Mouse (Mus musculus) forebrain, embryonic 10.5 days (tissue): Measurements from ENCODE around the gene Mcm6. TPM values are rescaled to one million over a fixed set of nuclear protein-coding genes. Genes with fewer than 3 reads are reported as not detected.
"Not testable (repeated sequence)": the region's sequence is repeated elsewhere in the genome, so short reads cannot be mapped to it uniquely, and the experiment has no call there.

Source experiments
- DNase-seq: peaks from one replicate; pipeline ENCODE4 v3.0.0-alpha.2; 2017; ENCODE audit warnings: low spot score; ENCODE audit errors: extremely low spot score
- H3K27ac ChIP-seq: fragments of 300-500 bp; sonication (generic); 2 replicates; pipeline ENCODE4 v1.5.1; 2016; ENCODE audit warnings: mild to moderate bottlenecking
- H3K27me3 ChIP-seq: fragments of 300-500 bp; sonication (generic); 2 replicates; pipeline ENCODE4 v1.6.1; 2016; ENCODE audit warnings: mild to moderate bottlenecking; ENCODE audit not compliant: poor library complexity, severe bottlenecking
- H3K36me3 ChIP-seq: fragments of 300-500 bp; sonication (generic); replicated peaks from 2 replicates; pipeline ENCODE4 v1.6.1; 2016; ENCODE audit warnings: mild to moderate bottlenecking, moderate library complexity
- H3K4me1 ChIP-seq: fragments of 300-500 bp; sonication (generic); 2 replicates; pipeline ENCODE4 v1.6.1; 2016
- H3K4me3 ChIP-seq: fragments of 300-500 bp; sonication (generic); 2 replicates; pipeline ENCODE4 v1.5.1; 2016; ENCODE audit warnings: mild to moderate bottlenecking, moderate library complexity
- H3K9me3 ChIP-seq: fragments of 300-500 bp; sonication (generic); 2 replicates; pipeline ENCODE4 v1.6.1; 2016; ENCODE audit warnings: mild to moderate bottlenecking, moderate library complexity
- WGBS: fragments of 180-500 bp; shearing (Covaris S2); methylation state at CpG from one replicate; pipeline ENCODE4 v1.1.7; 2016; 5-methylcytosine and 5-hydroxymethylcytosine counted together
- polyA plus RNA-seq: library from polyadenylated mRNA; unstranded; fragments of >200 nt; fragmentation: Nextera tagmentation; extraction: Ambion mirVana; gene quantifications from 2 replicates; pipeline ENCODE4 v1.2.1, GENCODE M21; 2016

The Mcm6 gene
- polyA plus RNA-seq, 1 experiment from 2014 or later: 378 TPM

DNA sequence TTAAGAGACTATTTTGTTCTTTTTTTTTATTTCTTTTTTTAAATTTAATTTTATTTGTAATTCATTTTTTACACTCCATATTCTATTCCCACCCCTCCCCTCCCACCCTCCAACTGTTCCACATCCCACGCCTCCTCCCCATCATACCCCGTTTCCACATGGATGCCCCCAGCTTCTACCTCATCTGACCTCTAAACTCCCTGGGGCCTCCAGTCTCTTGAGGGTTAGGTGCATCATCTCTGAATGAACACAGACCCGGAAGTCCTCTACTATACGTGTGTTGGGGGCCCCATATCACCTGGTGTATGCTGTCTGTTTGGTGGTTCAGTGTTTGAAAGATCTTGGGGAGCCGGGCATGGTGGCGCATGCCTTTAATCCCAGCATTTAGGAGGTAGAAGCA is 40.2 kb downstream of the Mcm6 start:
- H3K9me3 ChIP-seq, H3K4me1 ChIP-seq, DNase-seq, H3K27ac ChIP-seq, H3K27me3 ChIP-seq, H3K4me3 ChIP-seq: not testable (repeated sequence)
- WGBS: 92% methylated on average over 6 of the region's 6 CpGs
- H3K36me3 ChIP-seq: peaks cover 24% of the 10 kb centered on the region

DNA sequence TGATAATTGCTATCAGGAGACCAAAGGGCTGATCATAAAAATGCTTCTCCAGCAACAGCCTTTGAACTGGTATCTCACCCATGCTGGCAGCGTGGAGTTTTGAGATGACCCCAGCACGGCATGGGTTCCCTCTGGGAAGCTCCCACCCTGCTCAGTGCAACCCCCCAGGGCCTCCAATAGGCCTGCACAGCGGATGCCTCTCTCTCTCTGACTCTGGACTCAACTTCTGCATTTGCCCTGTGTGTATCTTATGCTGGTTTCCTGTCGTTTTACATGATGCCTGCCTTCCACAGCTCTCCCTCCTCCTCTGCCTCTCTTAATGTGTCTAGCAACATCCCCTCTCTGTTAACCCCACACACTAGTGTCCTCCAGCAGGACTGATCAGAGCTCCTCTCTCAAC is 44.8 kb downstream of the Mcm6 start:
- Histone ChIP-seq H3K4me3 (no peak overlapping the region), H3K36me3 (peaks cover 18% of the 10 kb centered on the region), H3K4me1 (no peaks in the 10 kb centered on the region), H3K27ac (no peak overlapping the region), H3K9me3 (no peaks in the 10 kb centered on the region), H3K27me3 (no peaks in the 10 kb centered on the region)
- 86% methylated on average over 4 of the region's 4 CpGs for WGBS
- no peak for DNase-seq

DNA sequence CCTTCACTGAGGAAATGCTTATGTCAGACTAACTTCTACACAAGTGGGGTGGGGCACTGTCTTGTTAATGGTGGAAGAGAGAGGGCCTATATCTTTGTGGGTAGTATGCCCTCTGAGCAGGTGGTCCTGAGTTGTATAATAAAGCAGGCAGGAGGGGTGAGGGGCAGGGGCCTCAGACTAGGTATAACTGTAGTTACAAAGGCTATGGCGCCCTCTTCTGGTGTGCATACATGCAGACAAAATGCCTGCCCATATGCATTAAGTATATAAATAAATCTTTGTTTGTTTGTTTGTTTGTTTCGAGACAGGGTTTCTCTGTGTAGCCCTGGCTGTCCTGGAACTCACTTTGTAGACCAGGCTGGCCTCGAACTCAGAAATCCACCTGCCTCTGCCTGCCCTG is 50.4 kb downstream of the Mcm6 start:
- no peak for DNase-seq
- WGBS: 80% methylated on average over 3 of the region's 3 CpGs

DNA sequence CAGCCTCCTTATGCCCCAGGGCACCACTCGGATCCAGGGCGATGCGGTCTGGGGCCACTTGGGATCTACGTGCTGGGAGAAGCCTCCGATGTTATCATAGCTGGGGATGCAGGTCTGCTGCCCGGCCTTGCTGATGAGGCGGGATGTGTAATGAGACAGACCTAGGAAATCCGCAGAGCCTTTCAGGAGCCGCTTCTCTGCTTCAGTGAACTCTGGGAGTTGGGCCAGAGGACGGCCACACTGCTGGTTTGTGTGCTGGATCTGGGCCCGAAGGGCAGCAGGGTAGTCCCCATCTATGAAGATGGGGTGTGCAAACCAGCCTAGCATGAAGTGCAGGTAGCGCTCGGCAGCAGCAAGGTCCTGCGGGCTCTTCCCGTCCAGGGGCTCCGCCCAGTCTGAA is 55.6 kb downstream of the Mcm6 start:
- WGBS: 92% methylated on average over 16 of the region's 16 CpGs
- no peak for DNase-seq
- H3K27me3 ChIP-seq: no peaks in the 10 kb centered on the region
- H3K36me3 ChIP-seq: peaks cover 55% of the 10 kb centered on the region
- H3K27ac ChIP-seq: no peak overlapping the region
- no peaks in the 10 kb centered on the region for H3K4me1 ChIP-seq
- no peak overlapping the region for H3K4me3 ChIP-seq
- H3K9me3 ChIP-seq: no peaks in the 10 kb centered on the region

More for the DNA sequence above, 50.4 kb downstream of the Mcm6 start:
- Histone ChIP-seq H3K4me1 (no peaks in the 10 kb centered on the region), H3K36me3 (peaks cover 29% of the 10 kb centered on the region), H3K27me3 (no peaks in the 10 kb centered on the region), H3K9me3 (no peaks in the 10 kb centered on the region), H3K27ac (no peak overlapping the region), H3K4me3 (no peak overlapping the region)

DNA sequence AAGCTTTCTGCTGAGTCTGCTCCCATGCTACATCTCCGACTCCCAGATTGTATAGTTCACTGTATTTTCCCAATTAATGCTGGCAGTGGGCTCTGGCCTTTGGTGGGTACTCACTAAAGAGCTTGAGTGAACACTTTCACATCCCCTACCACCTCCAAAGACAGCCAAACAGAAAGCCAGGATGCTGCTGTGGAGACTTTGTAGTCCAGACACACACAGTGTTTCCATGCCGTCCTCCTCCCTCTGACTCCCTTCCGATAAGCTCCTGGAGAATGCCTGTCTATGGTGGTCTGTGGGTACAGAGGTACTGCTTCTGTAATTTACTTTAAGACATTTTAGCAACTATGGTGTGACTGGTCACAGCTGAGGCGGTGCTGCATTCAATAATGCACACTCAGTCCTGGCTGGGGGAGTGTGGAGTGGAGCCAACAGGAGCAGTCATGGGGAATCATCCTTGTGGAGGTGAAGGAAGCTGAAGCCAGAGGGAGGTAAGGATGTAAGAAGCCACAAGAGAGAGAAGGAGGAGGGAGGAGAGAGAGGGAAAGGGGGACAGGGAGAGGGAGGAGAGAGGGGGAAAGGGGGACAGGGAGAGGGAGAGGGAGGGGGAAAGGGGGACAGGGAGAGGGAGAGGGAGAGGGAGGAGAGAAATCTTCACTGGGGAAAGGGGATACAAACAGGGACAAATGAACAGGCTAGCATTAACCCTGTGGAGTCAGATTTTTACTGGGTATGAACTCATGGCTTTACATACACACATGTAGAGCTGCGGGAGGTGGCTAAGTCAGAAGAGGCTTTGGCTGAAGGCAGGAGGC is 63.5 kb downstream of the Mcm6 start:
- WGBS: 76% methylated on average over 5 of the region's 5 CpGs
- Histone ChIP-seq H3K9me3 (no peaks in the 10 kb centered on the region), H3K4me3 (no peak overlapping the region), H3K4me1 (peaks cover 3% of the 10 kb centered on the region; the same call in 1 of the 2 replicates), H3K27me3 (no peaks in the 10 kb centered on the region), H3K27ac (no peak overlapping the region), H3K36me3 (peaks cover 29% of the 10 kb centered on the region)
- no peak for DNase-seq

DNA sequence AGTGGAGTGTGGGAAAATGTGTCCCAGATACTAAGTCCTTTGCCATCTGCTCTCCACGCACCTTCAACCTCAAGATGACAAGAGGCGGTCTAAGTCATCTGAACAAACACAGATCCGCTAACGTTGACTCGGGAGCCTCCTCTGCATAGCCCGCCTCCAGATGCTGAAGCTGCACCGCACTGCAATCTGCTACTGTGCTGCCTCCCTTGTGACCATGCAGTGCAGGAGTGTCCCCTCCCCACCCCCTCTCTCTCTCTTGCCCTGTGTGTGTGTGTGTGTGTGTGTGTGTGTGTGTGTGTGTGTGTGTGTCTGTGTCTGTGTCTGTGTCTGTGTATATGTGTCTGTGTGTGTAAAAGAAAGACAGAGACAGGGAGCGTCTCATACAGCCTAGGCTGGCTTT is 64.2 kb downstream of the Mcm6 start:
- no peak for DNase-seq
- Histone ChIP-seq H3K4me1 (peaks cover 3% of the 10 kb centered on the region; the same call in 1 of the 2 replicates), H3K9me3 (no peaks in the 10 kb centered on the region), H3K27ac (no peak overlapping the region), H3K36me3 (peaks cover 23% of the 10 kb centered on the region), H3K27me3 (no peaks in the 10 kb centered on the region), H3K4me3 (no peak overlapping the region)
- WGBS: 87% methylated on average over 8 of the region's 8 CpGs

DNA sequence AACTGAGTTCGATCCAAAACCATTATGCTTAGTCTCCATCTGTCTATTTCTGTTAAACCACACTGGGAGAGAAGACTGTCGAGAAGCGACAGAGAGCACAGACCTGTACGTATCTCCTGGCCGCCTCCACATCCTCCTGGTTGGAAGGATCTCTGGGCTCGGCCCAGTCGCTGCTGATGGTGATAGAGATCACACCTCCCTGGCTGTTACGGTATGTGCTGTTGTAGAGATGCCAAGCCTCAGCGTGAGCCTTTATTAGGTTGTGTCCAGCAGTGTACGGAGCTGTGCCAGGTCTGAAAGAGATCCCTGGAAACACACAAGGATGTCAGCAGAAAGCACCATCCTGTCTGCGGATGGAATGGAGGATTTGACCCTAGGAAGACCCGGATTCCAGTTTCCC is 65.9 kb downstream of the Mcm6 start:
- Histone ChIP-seq H3K27ac (no peak overlapping the region), H3K27me3 (no peaks in the 10 kb centered on the region), H3K4me1 (peaks cover 3% of the 10 kb centered on the region; the same call in 1 of the 2 replicates), H3K9me3 (no peaks in the 10 kb centered on the region), H3K4me3 (no peak overlapping the region), H3K36me3 (peaks cover 25% of the 10 kb centered on the region; the same call in 1 of the 2 replicates)
- WGBS: 95% methylated on average over 12 of the region's 12 CpGs
- DNase-seq: no peak

DNA sequence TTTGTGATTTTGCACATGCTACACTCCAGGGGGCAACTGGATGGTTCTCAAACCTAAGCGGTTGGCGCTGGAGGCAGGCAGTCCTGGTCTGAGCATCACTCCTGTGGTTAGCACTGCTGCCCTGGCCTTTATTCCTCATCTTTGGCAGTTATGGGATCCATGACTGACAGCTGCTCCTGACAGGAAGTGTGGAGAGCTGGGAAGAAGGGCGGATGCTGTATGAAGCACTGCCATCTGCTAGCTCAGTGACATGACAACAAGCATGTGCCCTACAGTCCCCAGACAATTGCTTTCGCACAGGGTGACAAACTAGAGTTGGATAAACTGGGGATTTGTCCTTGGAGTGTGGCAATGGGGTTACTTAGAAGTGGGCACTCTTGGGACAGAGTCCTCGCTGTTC is 69.2 kb downstream of the Mcm6 start:
- Histone ChIP-seq H3K4me3 (no peak overlapping the region), H3K9me3 (no peaks in the 10 kb centered on the region), H3K27me3 (no peaks in the 10 kb centered on the region), H3K36me3 (peaks cover 48% of the 10 kb centered on the region), H3K27ac (no peak overlapping the region), H3K4me1 (no peaks in the 10 kb centered on the region)
- 91% methylated on average over 5 of the region's 5 CpGs for WGBS
- no peak for DNase-seq

DNA sequence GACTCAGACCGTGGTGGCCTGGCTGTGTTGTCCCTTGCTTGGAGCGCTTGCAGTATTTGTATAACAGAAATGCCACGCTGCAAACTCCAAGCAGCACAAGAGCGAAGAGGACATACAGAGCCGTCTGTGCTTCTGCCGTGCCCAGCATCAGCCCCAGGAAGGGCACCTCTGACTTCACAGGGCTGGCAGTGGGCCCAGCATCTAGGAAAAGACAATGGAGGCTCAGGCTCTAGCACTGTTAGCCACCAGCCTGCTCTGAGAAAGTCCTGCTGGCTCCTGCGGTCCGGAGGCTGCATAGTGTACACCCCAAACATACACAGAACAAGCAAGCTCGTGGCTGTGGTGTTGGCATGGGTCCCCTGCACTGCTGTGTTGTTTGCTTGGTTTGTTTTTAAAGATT is 74.3 kb downstream of the Mcm6 start:
- Histone ChIP-seq H3K4me1 (no peaks in the 10 kb centered on the region), H3K9me3 (no peaks in the 10 kb centered on the region), H3K36me3 (peaks cover 81% of the 10 kb centered on the region), H3K4me3 (no peak overlapping the region), H3K27me3 (no peaks in the 10 kb centered on the region), H3K27ac (no peak overlapping the region)
- 94% methylated on average over 9 of the region's 9 CpGs for WGBS
- no peak for DNase-seq

DNA sequence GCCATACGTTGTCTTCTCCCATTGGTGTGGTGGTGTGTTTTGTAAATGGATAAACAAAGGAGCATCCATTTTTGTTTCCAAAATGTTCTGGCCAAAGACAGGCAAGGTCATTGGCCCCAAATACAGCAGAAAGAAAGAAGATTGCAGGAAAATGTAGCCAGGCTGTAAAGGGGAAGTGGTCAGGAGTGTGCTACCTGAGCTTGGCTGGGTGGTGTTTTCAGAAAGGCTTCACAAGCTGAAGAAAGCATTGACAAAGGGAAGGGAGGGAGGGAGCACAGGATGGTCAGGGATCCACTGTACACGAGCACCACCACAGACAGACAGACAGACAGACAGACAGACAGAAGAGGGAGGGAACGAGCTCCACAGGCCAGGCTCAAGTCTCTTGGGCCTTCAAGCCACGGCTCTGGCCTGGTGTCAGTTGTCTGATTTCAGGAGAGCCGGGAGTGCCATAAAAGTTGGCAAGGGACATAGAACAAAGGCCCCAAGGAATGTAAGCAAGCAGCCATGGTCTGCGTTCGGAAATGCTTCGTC is 75.2 kb downstream of the Mcm6 start:
- 90% methylated on average over 8 of the region's 8 CpGs for WGBS
- Histone ChIP-seq H3K27ac (no peak overlapping the region), H3K9me3 (no peaks in the 10 kb centered on the region), H3K4me1 (no peaks in the 10 kb centered on the region), H3K36me3 (peaks cover 86% of the 10 kb centered on the region), H3K27me3 (no peaks in the 10 kb centered on the region), H3K4me3 (no peak overlapping the region)
- DNase-seq: no peak

DNA sequence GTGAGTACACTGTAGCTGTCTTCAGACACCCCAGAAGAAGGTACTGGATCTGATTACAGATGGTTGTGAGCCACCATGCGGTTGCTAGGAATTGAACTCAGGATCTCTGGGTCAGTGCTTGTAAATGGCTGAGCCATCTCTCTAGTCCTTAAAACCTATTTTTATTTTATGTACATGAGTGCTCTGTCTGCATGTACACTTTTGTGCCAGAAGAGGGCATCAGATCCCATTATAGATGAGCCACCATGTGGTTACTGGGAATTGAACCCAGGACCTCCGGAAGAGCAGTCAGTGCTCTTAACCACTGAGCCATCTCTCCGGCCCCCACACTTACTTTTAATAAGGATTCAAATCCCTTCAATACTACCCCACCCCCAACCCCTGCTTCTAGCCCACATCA is 76.5 kb downstream of the Mcm6 start:
- no peak overlapping the region for H3K27ac ChIP-seq
- 97% methylated on average over 3 of the region's 3 CpGs for WGBS
- H3K9me3 ChIP-seq: no peaks in the 10 kb centered on the region
- peaks cover 88% of the 10 kb centered on the region for H3K36me3 ChIP-seq
- H3K4me1 ChIP-seq: no peaks in the 10 kb centered on the region
- no peak overlapping the region for H3K4me3 ChIP-seq
- DNase-seq: no peak
- no peaks in the 10 kb centered on the region for H3K27me3 ChIP-seq

DNA sequence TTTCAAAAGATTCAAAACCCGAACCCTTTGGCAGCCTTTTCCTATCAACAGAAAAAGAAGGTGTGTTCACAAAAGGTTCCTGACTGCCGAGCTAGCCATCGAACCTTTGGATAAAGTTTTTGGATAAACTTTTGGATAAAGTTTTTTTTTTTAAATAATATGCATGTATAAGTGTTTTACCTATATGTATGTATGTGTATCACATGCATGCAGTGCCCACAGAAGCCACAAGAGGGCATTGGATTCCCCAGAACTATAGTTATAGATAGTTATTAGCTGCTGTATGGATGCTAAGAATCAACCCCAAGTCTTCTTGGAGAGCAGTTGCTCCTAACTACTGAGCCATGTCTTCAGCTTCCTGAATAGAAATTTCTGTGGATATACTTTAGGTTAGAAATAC is 77.7 kb downstream of the Mcm6 start:
- WGBS: 88% methylated on average over 3 of the region's 3 CpGs
- H3K4me1 ChIP-seq: no peaks in the 10 kb centered on the region
- H3K27ac ChIP-seq: no peak overlapping the region
- H3K4me3 ChIP-seq: no peak overlapping the region
- peaks cover 88% of the 10 kb centered on the region for H3K36me3 ChIP-seq
- DNase-seq: no peak
- H3K9me3 ChIP-seq: no peaks in the 10 kb centered on the region
- H3K27me3 ChIP-seq: no peaks in the 10 kb centered on the region
